Mouse (Mus musculus) megakaryocyte-erythroid progenitor cell, adult 5-6 weeks (primary cell): Measurements from ENCODE around the gene Trmt1. TPM values are rescaled to one million over a fixed set of nuclear protein-coding genes. Genes with fewer than 3 reads are reported as not detected.

Experiments used
- ATAC-seq: replicated peaks from 2 replicates; pipeline ENCODE4 v1.8.0; 2016; ENCODE audit warnings: mild to moderate bottlenecking, inconsistent platforms; ENCODE audit not compliant: severe bottlenecking, poor library complexity, low FRiP score, low TSS enrichment
- total RNA-seq, 2 experiments: library from RNA; stranded (forward) in 1 of 2; stranded (reverse) in 1 of 2; fragments of 200-1000, 215-1000 nt in 1 of 2; fragments of >200 nt in 1 of 2; fragmentation: Nextera tagmentation in 1 of 2; gene quantifications; 2 replicates each; pipeline ENCODE4 v1.2.3; 2014 to 2017

Trmt1 gene
- total RNA-seq, 2 experiments from 2014 or later = 126 to 170 TPM

DNA sequence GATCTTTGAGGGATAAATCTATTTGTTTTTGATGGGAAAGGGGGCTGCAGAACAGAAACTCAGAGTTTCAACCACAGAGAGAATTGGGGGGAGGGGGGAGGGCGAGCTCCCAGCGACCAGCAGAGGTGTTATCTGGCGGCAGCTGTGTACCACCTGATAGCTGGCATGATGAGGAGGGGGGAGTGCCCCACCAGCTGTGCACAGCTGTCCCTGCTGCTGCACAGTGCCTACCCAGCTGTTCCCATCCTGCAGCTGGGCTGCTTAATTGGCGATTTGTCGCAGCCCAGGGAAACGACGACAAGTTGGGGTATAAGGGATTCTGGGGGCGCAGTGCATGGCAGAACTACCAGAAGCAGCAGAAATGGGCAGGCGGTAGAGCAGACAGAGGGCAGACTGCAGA is 38.6 kb downstream of the Trmt1 start:
- peak; percentile 35; the same call in 1 of the 2 replicates for ATAC-seq

DNA sequence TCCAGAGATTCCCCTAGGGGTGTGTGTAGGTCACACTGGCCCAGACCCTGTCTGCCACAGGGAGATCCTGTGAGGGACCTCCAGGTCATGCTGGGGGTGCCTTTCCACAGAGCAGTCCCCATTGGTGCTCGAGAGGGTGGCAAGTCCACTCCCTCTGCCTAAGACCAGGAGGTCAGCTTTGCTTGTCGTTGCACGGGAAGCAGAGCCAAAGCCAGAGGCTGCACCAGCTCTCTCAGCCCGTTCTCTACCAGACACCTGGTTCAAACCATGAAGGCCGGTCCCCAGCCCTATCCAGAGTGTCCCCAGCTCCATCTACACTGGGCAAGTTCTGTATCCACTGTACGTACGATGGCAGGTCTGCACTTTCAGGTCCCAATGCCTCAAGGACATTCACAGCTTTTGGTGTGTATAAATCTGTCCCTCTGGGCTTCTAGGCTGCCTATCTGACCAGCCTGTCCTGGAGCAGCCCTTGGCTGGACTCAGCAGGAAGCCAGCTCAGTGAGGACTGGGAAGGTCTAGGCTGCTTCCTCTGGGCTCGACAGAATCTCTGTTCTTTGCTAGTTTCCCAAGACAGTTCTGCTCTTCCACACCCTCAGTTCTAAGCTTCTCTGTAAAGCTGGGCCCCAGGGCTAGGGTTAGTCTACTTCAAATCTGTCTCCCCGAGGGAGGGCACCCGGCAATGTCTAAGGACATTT is 39.3 kb downstream of the Trmt1 start:
- ATAC-seq = no peak

- no peak for ATAC-seq
Observed at GRCm38 (mm10) chr8:84725941-84726259, 39.8 kb downstream of the Trmt1 start.

DNA sequence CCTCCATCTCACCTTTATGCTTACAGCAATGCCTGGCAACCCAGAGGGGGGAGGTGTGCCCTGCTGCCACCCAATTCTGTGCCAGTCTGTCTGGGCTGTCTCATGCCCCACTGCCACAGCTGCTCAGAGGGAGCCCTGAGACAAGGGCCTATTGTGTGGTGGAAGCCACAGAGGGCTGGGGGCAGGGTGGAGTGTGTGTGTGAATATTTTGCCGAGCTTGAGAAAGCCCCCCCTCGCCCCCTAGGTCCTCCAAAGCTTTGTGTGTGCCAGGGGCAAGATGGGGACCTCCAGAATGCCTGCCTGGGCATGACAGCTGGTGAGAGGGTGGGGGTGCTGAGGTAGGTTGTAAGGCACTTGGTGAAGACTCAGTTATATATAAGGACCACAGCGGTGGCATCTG is 42.4 kb downstream of the Trmt1 start:
- no peak for ATAC-seq

DNA sequence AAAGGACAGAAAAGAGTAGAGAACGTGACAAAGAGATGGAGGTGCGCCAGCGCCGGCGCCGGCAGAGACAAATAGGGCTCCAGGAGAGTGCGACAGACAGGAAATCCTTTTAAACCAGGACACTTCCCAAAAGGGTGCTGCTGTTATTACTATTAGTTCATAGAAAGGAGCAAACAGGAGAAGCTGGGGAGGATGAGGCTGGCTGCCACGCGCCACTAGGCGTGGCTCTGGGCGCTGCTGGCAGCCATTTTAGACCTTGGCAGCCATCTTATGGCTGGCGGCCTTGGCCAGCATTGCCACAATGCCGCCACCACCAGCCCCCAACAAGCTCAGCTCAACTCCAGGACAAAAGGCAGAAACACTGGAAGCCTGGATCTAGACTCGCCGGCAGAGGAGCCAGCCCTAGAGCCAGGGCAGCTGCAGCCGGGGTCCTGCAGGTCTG is 43.8 kb downstream of the Trmt1 start:
- ATAC-seq = 0 out of 2 replicates have a peak, but pooled peaks have one; percentile 3

DNA sequence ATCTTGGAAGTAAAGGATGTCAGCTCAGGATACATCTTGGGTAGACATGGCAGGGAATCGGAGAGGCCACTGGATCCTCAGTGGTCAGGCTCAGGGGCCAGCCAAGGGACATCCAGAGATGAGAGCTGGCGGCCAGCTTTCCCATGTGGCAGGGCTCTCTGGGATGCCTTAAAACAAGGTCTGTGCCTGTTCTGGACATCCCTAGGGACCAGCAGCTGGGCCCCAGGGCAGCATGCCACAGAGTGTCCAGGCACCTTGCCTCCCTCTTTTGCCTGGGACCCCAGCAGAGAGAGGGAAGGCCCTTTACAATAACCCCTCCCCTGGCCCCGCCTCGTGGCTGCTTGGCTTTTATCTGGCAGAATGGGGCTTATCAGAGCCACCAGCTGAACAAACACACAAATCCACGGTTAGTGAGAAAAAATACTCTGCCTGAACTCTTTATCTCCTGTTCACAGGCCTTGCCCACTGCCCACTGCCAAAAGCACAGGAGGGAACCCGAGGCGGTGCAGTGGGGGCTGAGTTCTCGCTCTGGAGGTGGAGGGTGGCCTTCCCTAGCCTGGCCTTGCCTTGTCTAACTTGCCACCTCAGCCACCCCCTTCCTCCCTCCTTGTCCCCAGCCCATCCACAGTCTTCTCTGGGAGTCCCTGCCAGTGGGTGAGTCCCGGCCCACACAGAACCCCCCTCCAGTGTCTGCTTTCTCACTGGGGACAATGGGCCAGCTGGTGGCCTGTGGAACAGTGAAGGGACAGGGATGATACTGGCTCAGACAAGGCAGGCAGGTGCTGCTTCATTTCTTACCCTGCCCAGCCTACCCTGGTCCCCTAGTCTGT is 44.6 kb downstream of the Trmt1 start:
- peak; percentile 86 for ATAC-seq

DNA sequence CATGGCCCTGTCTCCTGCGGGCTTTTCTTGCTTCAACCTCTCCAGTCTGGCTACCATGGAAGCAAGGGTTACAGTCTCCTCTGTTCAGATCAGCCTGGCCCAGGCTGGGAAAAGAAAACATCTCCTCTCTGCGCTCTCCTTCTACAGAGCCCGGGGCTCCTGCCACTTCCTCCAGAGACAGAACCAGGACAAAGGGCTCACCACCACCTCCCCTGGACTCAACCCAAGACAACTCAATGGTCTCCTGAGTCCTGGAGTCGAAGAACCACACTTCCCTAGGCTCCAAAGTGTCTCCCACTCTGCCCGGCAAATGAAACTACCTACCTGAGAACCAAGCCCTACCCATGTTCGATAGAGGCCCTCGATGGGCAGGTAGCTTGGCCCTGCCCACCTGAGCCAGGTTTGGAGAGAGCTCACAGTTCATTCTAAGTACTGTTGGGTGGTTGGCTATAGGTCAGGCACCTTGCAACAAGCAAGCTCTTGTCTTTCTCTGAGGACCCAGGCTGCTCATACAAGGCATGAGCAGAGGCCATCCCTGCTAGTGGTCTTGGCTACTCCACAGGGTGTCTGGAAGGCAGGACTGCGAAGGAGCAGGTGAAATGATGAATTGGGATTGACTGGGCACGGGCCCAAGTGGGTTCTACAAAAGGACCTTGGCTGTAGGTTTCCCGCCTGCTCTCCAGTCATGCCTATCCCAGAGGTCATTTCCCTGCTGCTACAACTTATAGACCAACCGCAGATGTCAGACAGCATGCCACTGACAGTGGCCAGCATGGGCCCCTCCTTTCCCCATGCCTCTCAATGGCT is 45.5 kb downstream of the Trmt1 start:
- no peak for ATAC-seq

DNA sequence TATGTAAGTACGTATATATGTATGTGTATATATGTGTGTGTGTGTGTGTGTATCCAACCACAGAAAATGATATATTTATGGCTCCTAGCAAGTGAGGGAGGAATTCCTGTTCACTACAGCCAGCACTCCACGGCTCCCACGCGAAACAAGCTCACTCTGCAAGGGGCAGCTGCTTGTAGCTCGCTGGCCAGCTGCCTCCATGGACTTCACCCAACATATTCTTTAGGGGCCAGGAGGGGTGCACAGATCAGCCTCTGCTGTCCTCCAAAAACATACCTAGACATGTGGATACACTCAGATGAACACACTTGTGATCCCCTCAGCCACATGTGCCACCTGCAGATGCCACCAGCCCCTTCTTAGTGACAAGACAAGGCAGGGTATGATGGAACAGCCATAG is 46.4 kb downstream of the Trmt1 start:
- ATAC-seq = no peak

GRCm38 (mm10) chr8:84732996-84733395 is 46.9 kb downstream of the Trmt1 start:
- ATAC-seq = no peak

DNA sequence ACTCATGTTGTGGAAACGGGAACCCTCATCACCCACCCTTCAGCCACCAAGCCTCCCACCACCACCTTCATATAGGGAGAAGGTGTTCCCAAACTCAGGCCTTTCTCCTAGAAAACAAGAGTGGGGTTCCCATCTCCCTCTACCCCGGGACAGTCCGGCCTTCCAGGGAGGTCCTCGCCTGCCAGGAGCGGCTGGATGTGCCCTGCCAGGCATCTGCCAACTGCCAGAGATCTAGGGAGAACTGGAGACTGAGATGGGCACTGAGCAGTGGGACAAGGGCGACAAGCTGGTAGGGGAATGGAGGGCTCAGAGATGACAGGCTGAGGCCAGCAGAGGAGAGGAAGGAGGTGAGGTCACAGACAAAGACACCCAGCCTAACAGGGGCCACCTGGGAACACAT is 47.9 kb downstream of the Trmt1 start:
- no peak for ATAC-seq

DNA sequence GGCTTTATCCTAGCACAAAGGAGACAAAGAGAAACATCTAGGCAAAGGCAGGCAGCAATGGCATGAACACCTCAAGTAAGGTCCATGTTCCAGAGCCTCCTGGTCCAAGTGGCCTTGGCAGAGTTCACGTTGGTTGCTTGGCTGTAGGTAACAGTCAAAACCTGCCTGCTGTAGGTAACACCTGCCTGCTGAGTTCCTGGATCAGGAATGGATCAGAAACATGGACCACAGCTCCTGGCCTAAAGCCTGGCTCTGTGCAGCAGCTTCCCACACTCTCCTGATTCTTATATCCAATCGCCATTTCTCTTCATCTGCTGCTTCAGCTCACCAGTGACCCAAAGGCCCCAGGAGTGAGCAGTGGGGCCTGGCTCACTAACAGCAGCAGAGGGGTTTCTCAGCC is 48.6 kb downstream of the Trmt1 start:
- ATAC-seq = no peak

DNA sequence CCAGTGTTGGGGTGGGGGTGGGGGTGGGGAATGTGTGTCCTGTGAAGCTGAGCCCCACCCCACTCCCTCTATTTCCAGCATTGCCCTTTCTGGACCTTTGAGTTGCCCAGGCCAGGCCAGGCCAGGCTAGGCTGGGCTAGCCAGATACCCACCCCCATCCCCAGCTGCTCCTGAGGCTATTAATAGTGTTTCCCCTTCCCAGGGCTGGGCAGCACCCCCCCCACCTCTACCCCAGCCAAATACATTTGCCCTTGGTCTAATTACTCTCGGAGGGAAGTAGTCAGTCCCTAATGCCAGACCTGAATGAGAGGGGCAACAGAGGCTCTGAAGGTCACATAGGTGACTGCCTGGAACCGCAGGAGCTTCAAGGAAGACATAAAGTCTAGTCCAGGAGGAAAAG is 49.5 kb downstream of the Trmt1 start:
- ATAC-seq = no peak

DNA sequence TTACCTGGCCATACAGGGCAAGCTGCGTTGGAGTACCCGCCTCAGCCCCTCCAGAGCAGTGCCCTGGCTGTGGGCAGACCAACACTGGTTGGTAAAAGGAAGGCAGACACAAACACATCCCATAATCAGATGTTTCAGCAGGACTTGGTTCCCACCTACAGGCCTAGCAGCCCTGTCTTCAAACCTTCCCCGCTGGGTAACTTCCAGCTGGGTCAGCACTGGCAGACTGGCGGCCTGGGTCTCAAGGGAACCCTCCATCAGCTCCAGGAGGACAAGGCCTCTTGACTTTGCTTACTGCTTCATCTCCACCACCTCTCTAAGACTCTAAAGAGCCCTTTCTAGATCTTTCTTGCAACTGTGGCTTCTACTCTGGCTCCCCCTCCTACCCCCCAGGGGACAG is 50.4 kb downstream of the Trmt1 start:
- ATAC-seq = no peak

GRCm38 (mm10) chr8:84737608-84738007 is 51.5 kb downstream of the Trmt1 start:
- peak; percentile 86 for ATAC-seq

GRCm38 (mm10) chr8:84738266-84738665 is 52.2 kb downstream of the Trmt1 start:
- ATAC-seq = no peak

DNA sequence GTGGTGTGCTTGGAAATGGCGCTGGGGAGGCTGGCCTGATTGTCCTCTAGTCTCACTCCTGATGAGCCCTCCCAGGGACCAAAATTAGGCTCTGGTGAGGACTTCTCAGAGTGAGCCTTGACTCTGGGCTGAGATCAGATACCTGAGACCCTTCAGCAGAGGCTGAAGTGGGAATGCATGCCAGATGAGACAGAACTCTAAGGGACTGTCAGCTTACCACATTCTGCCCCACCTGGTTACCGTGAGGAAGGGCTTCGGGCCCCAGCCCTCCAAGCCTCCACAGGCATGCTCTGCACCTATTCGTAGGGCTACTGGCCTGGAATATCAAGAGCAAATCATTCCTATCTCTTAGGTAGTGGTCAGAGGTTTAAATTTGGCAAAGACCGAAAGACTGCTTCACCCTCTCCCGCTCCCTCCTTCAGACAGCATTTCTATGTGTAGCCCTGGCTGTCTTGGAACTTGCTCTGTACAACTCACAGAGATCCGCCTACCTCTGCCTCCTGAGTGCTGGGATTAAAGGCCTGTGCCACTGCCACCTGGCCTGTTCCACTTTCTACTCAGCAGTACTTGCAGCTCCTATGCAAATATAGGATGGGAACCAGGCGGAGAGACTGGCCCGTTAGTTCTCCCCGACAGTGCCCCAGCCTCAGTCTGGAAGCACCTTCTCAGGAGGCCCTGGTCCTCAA is 52.8 kb downstream of the Trmt1 start:
- ATAC-seq = no peak

- ATAC-seq = no peak
Observed at GRCm38 (mm10) chr8:84739401-84739742, 53.3 kb downstream of the Trmt1 start.

- ATAC-seq = no peak
Observed at GRCm38 (mm10) chr8:84740895-84741843, 55.1 kb downstream of the Trmt1 start.
